Mouse (Mus musculus): Measurements from ENCODE around the gene Nrxn2.

DNA sequence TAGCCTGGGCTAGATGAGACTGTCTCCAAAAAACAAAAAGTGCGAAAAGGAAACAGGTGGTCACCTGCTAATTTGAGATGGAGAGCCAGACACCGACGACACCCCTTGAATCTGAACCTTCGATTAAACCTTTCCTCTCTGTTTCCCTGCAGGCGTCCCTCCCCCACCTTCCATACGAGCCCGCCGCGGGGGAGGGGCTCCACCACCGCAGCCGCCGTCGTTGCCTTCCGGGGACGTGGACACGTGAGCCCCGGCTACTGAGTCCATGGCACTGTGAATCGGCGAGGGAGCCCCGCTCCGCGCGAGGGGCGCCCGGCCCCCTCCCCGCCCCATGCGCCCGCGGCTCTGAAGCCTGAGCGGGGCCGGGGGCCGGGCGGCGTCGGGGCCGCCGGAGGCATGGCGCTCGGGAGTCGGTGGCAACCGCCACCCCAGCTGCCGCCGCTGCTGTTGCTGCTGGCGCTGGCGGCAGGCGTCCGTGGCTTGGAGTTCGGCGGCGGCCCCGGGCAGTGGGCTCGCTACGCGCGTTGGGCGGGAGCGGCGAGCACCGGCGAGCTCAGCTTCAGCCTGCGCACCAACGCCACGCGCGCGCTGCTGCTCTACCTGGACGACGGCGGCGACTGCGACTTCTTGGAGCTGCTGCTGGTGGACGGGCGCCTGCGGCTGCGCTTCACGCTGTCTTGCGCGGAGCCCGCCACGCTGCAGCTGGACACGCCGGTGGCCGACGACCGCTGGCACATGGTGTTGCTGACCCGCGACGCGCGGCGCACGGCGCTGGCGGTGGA is 9.3 kb downstream of the Nrxn2 start:
- no peak for TF ChIP-seq CTCF (IDR thresholded peaks at IDR 0.05; ENCODE audit: borderline replicate concordance, insufficient read depth, low read length)
- no peak for TF ChIP-seq POLR2A (IDR thresholded peaks at IDR 0.05; ENCODE audit: low read depth, low read length)

Data from embryonic fibroblast, embryonic 13.5 days (primary cell).